Mouse (Mus musculus) cerebellum, postnatal 14 days (tissue): ENCODE results near the gene Nectin2.
"Not testable (repeated sequence)": the region's sequence is repeated elsewhere in the genome, so short reads cannot be mapped to it uniquely, and the experiment has no call there.

ENCODE experiments used
- DNase-seq, 2 experiments: peaks; one replicate each; pipeline ENCODE4 v3.0.0; 2021; ENCODE audit warnings: mixed read lengths in 2 of 2

Gene Nectin2

GRCm38 (mm10) chr7:19702859-19703555 is 47.3 kb downstream of the Nectin2 start:
- no peak for DNase-seq

- DNase-seq = peak; percentile 55 to 71
Observed at GRCm38 (mm10) chr7:19701069-19701761, 49.1 kb downstream of the Nectin2 start.

GRCm38 (mm10) chr7:19700299-19701068 is 49.8 kb downstream of the Nectin2 start:
- no peak for DNase-seq

GRCm38 (mm10) chr7:19699827-19700148 is 50.5 kb downstream of the Nectin2 start:
- no peak for DNase-seq

GRCm38 (mm10) chr7:19698907-19699826 is 51.1 kb downstream of the Nectin2 start, which contains the start of gene Apoe:
Gene Apoe, minus strand, starts transcription at chr7:19699188.
- peak; percentile 39 to 44 for DNase-seq

- peak in 1 of 2 experiments; percentile 50 for DNase-seq
Observed at GRCm38 (mm10) chr7:19697949-19698906, 52.1 kb downstream of the Nectin2 start.

GRCm38 (mm10) chr7:19696336-19696873 is 53.9 kb downstream of the Nectin2 start:
- DNase-seq = no peak

GRCm38 (mm10) chr7:19695881-19696280 is 54.4 kb downstream of the Nectin2 start:
- DNase-seq = no peak

- no peak for DNase-seq
Observed at GRCm38 (mm10) chr7:19695213-19695594, 55.1 kb downstream of the Nectin2 start.

GRCm38 (mm10) chr7:19694336-19695212 is 55.7 kb downstream of the Nectin2 start:
- DNase-seq = no peak

GRCm38 (mm10) chr7:19693421-19693820 is 56.9 kb downstream of the Nectin2 start:
- DNase-seq = peak in 1 of 2 experiments; percentile 66

- no peak for DNase-seq
Observed at GRCm38 (mm10) chr7:19691873-19692865, 58.1 kb downstream of the Nectin2 start, which contains the start of gene Apoc1. Gene Apoc1, minus strand, starts transcription at chr7:19692660.

- no peak for DNase-seq
Observed at GRCm38 (mm10) chr7:19691434-19691833, 58.8 kb downstream of the Nectin2 start.

GRCm38 (mm10) chr7:19690845-19691244 is 59.4 kb downstream of the Nectin2 start:
- no peak for DNase-seq

- DNase-seq = no peak
Observed at GRCm38 (mm10) chr7:19688611-19689010, 61.7 kb downstream of the Nectin2 start.

GRCm38 (mm10) chr7:19688101-19688500 is 62.2 kb downstream of the Nectin2 start:
- DNase-seq = no peak

GRCm38 (mm10) chr7:19686927-19687583 is 63.2 kb downstream of the Nectin2 start:
- DNase-seq = not testable (repeated sequence)

GRCm38 (mm10) chr7:19686521-19686920 is 63.8 kb downstream of the Nectin2 start:
- no peak for DNase-seq
